Mouse (Mus musculus): ENCODE measurements around the gene Tnfrsf9. TPM values are rescaled to one million over a fixed set of nuclear protein-coding genes. Genes with fewer than 3 reads are reported as not detected.
"Not testable (repeated sequence)": the region's sequence is repeated elsewhere in the genome, so short reads cannot be mapped to it uniquely, and the experiment has no call there.

Tnfrsf9 gene
- 0.54 TPM in 1 of 2 replicates, not detected in the other for polyA plus RNA-seq (2016; fragmentation: Nextera tagmentation; extraction: Ambion mirVana)

DNA sequence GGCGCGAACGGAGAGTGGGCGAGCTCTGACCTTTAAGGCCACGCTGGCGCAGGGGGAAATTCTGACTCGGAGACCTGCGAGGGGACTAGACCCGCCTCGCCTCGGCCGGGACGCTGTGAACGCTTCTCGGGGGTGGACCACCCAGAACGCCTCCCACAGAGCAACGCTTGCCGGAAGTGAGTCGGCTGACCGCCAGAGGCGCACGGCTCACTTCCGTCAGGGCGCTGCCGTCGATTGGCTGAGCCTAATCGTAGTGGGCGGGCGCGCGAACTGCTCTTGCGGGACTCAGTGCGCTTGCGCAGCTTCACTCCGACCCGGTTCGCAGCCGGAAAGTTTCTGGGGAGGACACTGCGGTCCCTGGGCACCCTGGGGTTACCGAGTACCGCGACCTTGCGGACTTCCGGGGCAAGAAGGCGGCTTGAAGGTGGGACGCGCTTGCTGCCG lies at the start of gene Tnfrsf9, which contains the start of gene Park7:
Tnfrsf9 (plus strand) TSS at position 273 of the 444 bp plus-strand sequence.
Park7 (minus strand) TSS at position 148 of the 444 bp plus-strand sequence.
- peak within 1 kb of the TSS; percentile 67 for H3K4me2 ChIP-seq

DNA sequence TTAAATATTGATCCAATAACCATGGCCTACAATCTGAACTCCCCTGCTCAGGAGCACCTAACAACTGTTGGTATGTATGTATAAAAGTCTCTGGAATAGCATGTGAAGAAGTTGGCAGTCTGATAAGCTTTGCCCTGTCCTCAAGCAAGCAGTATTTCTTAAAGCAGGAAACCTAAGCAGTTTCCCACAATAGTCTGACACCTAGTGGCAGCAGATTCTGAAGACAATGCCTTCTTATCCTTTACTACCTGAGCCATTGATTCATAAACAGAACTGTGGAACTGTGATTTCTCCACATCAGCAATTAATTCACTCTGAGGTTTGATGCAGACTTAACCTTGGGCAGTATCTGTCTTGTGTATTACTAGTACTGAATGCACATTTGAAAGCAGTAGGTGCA lies 49.0 kb upstream of the Tnfrsf9 start:
- Histone ChIP-seq H3K4me1 (0 out of 2 replicates have a peak, but pooled peaks cover 5% of the 10 kb centered on the region), H3K4me3 (replicated peaks) (no peak overlapping the region), H3K9me3 (no peaks in the 10 kb centered on the region), H3K4me2 (no peak overlapping the region), H3K27ac (no peak overlapping the region), H3K36me3 (replicated peaks) (peaks cover 21% of the 10 kb centered on the region), H3K27me3 (no peaks in the 10 kb centered on the region), H3K9ac (no peak overlapping the region)
- ATAC-seq (ENCODE audit: low FRiP score): no peak

More for the DNA sequence above, at the start of gene Tnfrsf9, which contains the start of gene Park7:
- no peaks in the 10 kb centered on the region for H3K36me3 ChIP-seq (replicated peaks)
- H3K9ac ChIP-seq: peak within 1 kb of the TSS; percentile 76
- peak; percentile 86 for ATAC-seq (ENCODE audit: low FRiP score)
- WGBS: under 1% methylated on average over 48 of the region's 48 CpGs
- H3K27me3 ChIP-seq: no peaks in the 10 kb centered on the region
- peak within 1 kb of the TSS; percentile 66 for H3K4me3 ChIP-seq (replicated peaks)
- peaks cover 19% of the 10 kb centered on the region for H3K4me1 ChIP-seq
- H3K27ac ChIP-seq: peak within 1 kb of the TSS; percentile 63
- no peaks in the 10 kb centered on the region for H3K9me3 ChIP-seq

DNA sequence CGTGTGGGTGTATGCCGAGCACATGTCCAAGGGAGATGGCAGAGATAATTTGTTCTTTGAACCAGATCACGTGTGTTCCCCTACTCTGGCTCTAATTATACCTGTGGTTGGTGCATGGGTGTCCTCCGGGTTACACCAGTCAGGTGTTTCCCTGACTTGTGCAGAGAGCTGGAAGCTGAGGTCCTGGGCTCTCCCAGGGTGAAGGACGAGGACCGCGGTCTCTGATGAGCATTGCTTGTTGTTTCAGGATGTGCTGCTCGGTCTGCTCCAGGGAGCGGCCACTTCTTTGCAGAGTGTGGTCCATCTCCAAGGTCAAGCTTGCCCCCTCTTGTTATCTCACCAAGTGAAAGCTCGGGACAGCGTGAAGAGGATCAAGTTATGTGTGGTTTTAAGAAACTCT lies 48.3 kb upstream of the Tnfrsf9 start:
- no peak for ATAC-seq (ENCODE audit: low FRiP score)
- Histone ChIP-seq H3K9ac (no peak overlapping the region), H3K4me3 (replicated peaks) (no peak overlapping the region), H3K4me1 (0 out of 2 replicates have a peak, but pooled peaks cover 3% of the 10 kb centered on the region), H3K27me3 (no peaks in the 10 kb centered on the region), H3K9me3 (no peaks in the 10 kb centered on the region), H3K27ac (no peak overlapping the region), H3K4me2 (no peak overlapping the region), H3K36me3 (replicated peaks) (peaks cover 21% of the 10 kb centered on the region)
- WGBS: 95% methylated on average over 11 of the region's 11 CpGs

DNA sequence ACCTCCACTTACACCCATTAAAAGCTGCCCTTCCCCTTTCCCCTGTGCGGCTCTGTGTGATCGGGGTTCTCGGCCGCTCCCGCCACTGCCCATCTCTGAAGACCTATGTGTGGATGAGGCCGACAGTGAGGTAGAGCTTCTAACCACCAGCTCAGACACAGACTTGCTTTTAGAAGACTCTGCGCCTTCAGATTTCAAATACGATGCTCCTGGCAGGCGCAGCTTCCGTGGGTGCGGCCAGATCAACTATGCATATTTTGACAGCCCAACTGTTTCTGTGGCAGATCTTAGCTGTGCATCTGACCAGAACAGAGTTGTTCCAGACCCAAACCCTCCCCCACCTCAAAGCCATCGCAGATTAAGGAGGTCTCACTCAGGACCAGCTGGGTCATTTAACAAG lies 47.9 kb upstream of the Tnfrsf9 start:
- H3K4me2 ChIP-seq: no peak overlapping the region
- peaks cover 3% of the 10 kb centered on the region for H3K4me1 ChIP-seq
- ATAC-seq (ENCODE audit: low FRiP score): no peak
- 96% methylated on average over 12 of the region's 12 CpGs for WGBS
- H3K27ac ChIP-seq: no peak overlapping the region
- H3K4me3 ChIP-seq (replicated peaks): no peak overlapping the region
- H3K27me3 ChIP-seq: no peaks in the 10 kb centered on the region
- H3K9ac ChIP-seq: no peak overlapping the region
- H3K36me3 ChIP-seq (replicated peaks): peaks cover 21% of the 10 kb centered on the region
- H3K9me3 ChIP-seq: no peaks in the 10 kb centered on the region

DNA sequence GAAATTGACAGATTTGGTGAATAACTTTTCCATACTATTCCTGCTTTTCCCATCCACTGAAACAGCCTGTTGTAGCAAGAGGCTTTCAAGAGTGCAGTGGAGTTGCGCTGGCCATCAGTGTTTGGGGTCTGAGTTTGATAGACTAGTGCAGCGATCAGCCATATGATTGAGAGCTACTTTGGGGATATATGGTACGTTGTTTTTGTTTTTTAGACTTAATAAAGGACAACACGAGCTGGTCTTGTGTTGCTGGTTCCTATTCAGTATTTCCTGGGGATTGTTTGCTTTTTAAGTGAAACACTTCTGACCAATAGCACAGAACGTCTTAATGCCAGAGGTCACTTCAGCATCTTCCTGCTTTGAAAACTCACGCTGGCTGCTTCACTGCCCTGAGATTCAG lies 46.2 kb upstream of the Tnfrsf9 start:
- Histone ChIP-seq H3K27me3 (no peaks in the 10 kb centered on the region), H3K4me2 (no peak overlapping the region), H3K9ac (no peak overlapping the region), H3K9me3 (no peaks in the 10 kb centered on the region), H3K4me3 (replicated peaks) (no peak overlapping the region), H3K36me3 (replicated peaks) (peaks cover 21% of the 10 kb centered on the region), H3K4me1 (peaks cover 12% of the 10 kb centered on the region), H3K27ac (no peak overlapping the region)
- ATAC-seq (ENCODE audit: low FRiP score): no peak
- WGBS: 92% methylated on average over 6 of the region's 6 CpGs

DNA sequence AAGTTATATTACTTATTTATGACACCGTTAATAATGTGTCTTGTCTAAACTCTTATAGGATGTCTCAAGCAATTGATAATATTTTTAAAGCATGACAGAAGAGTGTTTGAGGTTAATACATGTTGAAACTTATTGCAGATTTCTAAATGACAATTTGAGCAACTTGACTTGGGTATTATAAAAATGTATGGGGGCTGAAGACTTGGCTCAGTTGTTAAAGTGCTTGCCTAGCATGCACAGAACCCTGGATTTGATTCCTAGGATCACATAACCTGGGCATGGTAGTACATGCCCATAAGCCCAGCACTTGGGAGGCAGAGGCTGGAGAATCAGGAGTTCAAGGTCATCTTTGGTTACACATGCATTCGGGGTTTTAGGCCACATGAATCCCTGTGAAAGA lies 45.5 kb upstream of the Tnfrsf9 start:
- no peak for ATAC-seq (ENCODE audit: low FRiP score)
- Histone ChIP-seq H3K9me3 (no peaks in the 10 kb centered on the region), H3K27ac (no peak overlapping the region), H3K27me3 (no peaks in the 10 kb centered on the region), H3K4me2 (no peak overlapping the region), H3K36me3 (replicated peaks) (peaks cover 21% of the 10 kb centered on the region), H3K4me1 (peaks cover 12% of the 10 kb centered on the region), H3K4me3 (replicated peaks) (no peak overlapping the region), H3K9ac (no peak overlapping the region)
- 84% methylated on average over 2 of the region's 2 CpGs for WGBS

DNA sequence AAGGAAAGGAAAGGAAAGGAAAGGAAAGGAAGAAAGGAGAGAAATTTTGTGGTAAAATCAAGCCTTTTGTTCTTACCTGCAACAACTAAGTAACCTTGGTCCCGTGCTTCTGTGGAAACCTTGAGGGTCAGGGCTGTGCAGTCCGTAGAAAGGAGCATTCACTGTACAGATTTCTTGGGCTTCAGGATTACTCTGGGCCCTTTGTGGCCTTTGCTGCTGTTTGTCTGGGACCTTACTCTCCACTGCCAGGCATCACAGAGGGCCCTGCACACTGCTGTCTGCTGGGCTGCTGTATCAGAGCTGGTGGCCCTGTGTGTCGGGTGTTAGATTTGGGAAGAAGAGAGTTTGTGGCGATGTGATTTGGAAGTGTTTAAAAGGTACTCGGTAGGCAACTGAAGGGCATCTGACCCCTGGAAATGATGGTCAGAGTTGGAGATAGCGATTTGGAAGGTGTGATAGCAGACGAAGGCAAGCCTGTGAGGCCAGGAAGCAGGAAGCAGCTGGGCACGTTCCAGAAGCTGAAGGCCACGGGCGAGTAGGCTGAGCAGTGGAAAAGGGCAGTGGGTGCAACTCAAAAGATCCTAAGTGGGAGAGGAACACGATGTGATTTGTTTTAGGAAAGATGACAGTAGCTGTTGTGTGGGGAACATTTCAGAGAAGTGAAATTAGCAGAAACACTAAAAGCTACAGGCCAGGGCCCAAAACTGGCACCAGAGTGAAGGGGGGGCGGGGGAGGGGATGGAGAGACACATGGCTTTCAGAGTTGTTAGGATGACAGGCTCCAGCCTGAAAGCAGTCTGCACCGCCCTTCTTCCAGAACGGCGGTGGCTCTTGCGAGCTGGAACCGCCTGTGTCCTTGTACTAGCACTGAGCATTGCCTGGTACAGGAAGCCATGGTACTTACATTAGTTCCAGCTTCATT lies 44.8 kb upstream of the Tnfrsf9 start:
- Histone ChIP-seq H3K4me2 (no peak overlapping the region), H3K27me3 (no peaks in the 10 kb centered on the region), H3K27ac (no peak overlapping the region), H3K36me3 (replicated peaks) (peaks cover 21% of the 10 kb centered on the region), H3K4me1 (peaks cover 12% of the 10 kb centered on the region), H3K4me3 (replicated peaks) (no peak overlapping the region), H3K9ac (no peak overlapping the region), H3K9me3 (no peaks in the 10 kb centered on the region)
- 80% methylated on average over 17 of the region's 17 CpGs for WGBS
- no peak for ATAC-seq (ENCODE audit: low FRiP score)

DNA sequence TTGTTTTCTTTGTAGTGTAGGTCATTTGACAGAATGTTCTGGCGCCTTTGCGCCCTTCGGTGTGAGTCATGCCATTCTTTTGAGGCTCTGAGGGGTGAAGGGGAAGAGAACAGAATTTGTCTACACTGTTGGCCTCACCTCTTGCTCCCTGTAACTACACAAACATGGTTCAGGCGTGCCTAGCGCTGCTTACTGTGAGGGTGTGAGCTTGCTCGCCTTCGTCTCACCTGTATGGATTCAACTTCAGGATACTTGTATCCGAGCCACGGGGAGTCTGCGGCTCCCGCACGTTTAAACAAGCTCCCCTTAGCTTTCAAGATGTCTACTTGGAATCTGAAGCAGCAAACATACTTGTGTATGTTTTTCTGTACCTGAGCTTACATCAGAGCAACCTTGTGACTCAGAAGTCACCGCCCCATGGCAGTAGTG lies 43.4 kb upstream of the Tnfrsf9 start:
- no peak overlapping the region for H3K9ac ChIP-seq
- H3K27ac ChIP-seq: no peak overlapping the region
- peaks cover 18% of the 10 kb centered on the region for H3K36me3 ChIP-seq (replicated peaks)
- H3K4me2 ChIP-seq: no peak overlapping the region
- no peaks in the 10 kb centered on the region for H3K9me3 ChIP-seq
- ATAC-seq (ENCODE audit: low FRiP score): no peak
- no peaks in the 10 kb centered on the region for H3K27me3 ChIP-seq
- H3K4me3 ChIP-seq (replicated peaks): no peak overlapping the region
- H3K4me1 ChIP-seq: peaks cover 12% of the 10 kb centered on the region
- WGBS: 84% methylated on average over 13 of the region's 13 CpGs

DNA sequence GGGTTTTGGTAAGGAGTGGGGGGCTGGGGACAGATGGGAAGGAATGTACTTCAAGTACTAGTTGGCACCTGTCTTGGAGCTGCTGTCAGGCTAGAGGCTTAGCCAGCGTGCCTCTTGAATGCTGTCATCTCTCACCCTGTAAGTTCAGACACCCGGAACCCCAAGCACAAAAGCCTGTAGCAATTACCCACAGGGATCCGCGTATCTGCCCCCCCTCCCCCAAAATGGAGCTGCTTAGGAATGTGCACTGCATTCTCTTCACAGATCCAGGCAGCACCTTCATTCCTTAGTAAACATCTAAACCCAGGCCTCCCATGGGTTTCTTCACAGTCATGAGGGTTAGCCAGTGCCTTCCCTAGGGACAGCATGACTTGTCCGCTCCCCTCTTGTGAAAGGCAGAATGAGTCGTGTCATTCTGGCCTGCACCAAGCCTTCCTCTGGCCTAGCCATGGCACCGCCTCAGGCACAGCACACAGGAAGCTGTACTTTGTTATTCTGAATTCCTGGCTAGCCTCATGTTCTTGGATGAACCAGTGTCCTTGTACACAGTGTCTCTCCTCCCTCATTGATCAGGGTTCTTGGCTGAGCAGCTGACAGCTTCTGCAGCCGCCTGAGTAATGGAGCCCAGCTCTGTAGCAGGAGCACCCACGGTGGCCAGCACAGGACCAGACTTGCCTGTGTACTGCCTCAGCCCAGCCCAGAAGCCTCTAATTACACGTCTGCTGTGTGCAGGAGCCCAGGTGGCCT lies 42.8 kb upstream of the Tnfrsf9 start:
- Histone ChIP-seq H3K4me2 (no peak overlapping the region), H3K9me3 (no peaks in the 10 kb centered on the region), H3K9ac (peak overlapping the region; percentile 25; the same call in 1 of the 2 replicates), H3K4me1 (peaks cover 12% of the 10 kb centered on the region), H3K27me3 (no peaks in the 10 kb centered on the region), H3K36me3 (replicated peaks) (peaks cover 12% of the 10 kb centered on the region), H3K27ac (peak overlapping the region; percentile 13; the same call in 1 of the 2 replicates), H3K4me3 (replicated peaks) (no peak overlapping the region)
- 33% methylated on average over 10 of the region's 10 CpGs for WGBS
- ATAC-seq (ENCODE audit: low FRiP score): no peak

DNA sequence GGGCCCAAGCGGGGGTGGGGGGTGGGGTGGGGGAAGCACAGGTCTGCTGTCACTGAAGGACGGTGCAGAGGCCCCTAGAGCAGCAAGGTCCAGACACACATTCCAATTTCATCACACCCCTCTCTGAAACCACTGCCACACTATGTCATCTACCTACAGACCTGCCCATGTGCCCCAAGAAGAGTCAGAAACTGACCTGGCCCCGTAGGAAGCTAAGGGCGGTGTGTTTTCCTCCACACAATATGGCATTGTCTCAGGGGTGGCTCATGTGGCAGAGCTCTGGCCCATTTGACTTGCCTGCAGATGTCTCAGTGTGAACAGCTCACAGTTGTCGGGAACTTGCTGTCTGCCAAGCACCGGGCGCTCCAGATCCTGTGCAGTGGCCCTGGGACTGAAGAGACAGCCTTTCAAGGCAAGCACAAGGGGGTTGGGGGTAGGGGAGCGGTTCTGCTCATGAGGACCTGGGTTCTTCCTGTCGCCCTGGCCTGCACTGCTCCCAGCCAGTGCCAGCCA lies 42.2 kb upstream of the Tnfrsf9 start:
- H3K9ac ChIP-seq: 0 out of 2 replicates have a peak overlapping the region, but pooled peaks have one; percentile 2
- ATAC-seq (ENCODE audit: low FRiP score): no peak
- H3K4me2 ChIP-seq: no peak overlapping the region
- no peak overlapping the region for H3K4me3 ChIP-seq (replicated peaks)
- peaks cover 12% of the 10 kb centered on the region for H3K4me1 ChIP-seq
- no peaks in the 10 kb centered on the region for H3K9me3 ChIP-seq
- WGBS: 51% methylated on average over 9 of the region's 9 CpGs
- H3K27me3 ChIP-seq: no peaks in the 10 kb centered on the region
- H3K36me3 ChIP-seq (replicated peaks): peaks cover 6% of the 10 kb centered on the region; the same call in 1 of the 2 replicates
- H3K27ac ChIP-seq: peak overlapping the region; percentile 13; the same call in 1 of the 2 replicates

DNA sequence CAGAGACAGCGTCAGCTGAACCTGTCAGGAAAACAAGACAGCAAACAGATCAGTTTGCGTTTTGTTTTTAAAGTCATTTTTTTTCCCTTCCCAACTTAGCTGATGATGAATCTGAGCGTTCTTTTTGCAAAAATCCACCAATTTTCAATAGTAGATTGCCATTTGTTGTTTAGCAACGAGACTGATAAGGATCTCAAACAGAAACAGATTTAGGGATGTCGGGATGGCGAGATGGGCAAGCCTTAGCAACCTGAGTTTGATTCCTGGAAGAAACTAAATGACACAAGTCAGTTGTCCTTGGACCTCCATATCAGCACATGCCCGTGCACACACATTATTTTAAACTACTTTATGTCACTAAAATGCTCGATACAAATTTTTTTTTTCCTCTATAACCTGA lies 41.7 kb upstream of the Tnfrsf9 start:
- Histone ChIP-seq H3K9ac (no peak overlapping the region), H3K4me2 (no peak overlapping the region), H3K36me3 (replicated peaks) (0 out of 2 replicates have a peak, but pooled peaks cover under 1% of the 10 kb centered on the region), H3K4me3 (replicated peaks) (no peak overlapping the region), H3K4me1 (peaks cover 12% of the 10 kb centered on the region), H3K27ac (no peak overlapping the region), H3K27me3 (no peaks in the 10 kb centered on the region), H3K9me3 (no peaks in the 10 kb centered on the region)
- 87% methylated on average over 8 of the region's 8 CpGs for WGBS
- ATAC-seq (ENCODE audit: low FRiP score): no peak

DNA sequence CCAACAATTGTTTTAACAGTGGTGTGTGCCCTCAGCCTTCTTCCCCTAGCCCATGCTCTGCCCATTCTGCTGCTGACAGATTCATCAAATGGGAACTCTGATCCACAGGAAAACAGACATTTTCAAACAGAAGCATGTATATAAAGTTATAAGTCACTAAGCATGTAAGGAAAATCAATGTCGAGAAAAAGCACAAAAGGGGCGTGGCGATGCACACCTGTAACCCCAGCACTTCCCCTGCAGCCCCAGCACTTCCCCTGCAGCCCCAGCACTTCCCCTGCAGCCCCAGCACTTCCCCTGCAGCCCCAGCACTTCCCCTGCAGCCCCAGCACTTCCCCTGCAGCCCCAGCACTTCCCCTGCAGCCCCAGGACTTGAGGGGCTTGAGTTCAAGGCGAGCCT lies 39.9 kb upstream of the Tnfrsf9 start:
- not testable (repeated sequence) for H3K9ac ChIP-seq; H3K27ac ChIP-seq; H3K27me3 ChIP-seq; ATAC-seq (ENCODE audit: low FRiP score); H3K4me2 ChIP-seq; H3K4me3 ChIP-seq (replicated peaks); H3K36me3 ChIP-seq (replicated peaks)
- 87% methylated on average over 4 of the region's 4 CpGs for WGBS
- peaks cover 12% of the 10 kb centered on the region for H3K4me1 ChIP-seq
- peaks cover 13% of the 10 kb centered on the region for H3K9me3 ChIP-seq
